Mouse (Mus musculus) left cerebral cortex, postnatal 4 days (tissue): Measurements from ENCODE around the gene Hexdc. TPM values are rescaled to one million over a fixed set of nuclear protein-coding genes. Genes with fewer than 3 reads are reported as not detected.

Source experiments
- DNase-seq: peaks from one replicate; pipeline ENCODE4 v3.0.0-alpha.2; 2022
- intact Hi-C: fragments of 180-260 bp; cut with DNase I; formaldehyde crosslinking; loops from one replicate; pipeline ENCODE4 v1.15.1; 2025
- total RNA-seq, 2 experiments: library from RNA; stranded (reverse); gene quantifications; 2 replicates each; pipeline ENCODE4 v1.2.3; 2021

Gene Hexdc
- 10 to 100 TPM; 54.9 to 57.3 TPM for total RNA-seq

DNA sequence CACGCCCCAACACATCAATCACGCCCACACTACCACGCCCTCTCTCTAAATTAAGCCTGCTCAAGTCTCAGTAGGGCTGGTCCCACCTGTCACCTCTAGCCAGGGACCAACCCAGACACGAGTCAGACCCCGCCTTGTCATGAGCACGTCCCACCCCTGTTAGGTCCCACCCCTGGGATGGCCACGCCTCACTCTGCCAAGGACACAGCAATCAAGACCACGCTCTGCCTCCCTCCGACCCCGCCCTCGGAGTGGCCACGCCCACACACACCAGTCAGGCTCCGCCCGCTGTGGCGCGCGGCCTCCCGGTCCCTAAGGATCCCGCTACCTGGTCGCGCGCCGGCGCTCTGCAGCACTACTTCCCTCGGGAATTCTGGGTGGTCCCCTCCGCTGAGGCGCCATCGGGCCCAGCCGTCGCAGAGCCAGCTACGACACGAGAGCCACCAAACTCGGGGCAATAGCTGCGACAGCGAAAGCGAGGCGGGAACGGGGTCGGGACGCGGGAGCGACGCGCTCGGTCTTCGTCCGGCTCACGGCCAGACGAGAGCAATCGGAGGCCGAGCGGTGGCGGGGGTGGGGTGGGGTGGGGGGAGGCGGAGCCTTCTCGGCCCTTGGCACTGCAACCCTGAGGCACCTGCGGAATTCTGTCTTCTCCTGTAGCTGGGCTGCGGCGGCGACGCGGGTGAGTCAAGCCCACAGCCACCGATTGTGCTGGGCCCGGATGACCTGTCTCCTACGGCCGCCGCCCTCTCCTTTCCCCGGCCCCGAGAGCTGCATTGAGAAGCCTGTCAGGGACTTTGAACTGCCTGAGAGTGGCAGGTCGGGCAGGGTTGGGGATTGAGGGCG, at the start of gene Hexdc, which contains the start of gene Ogfod3:
Gene Hexdc, plus strand, starts transcription at position 273 of the 846 bp plus-strand sequence.
Gene Ogfod3, minus strand, starts transcription at position 551 of the 846 bp plus-strand sequence.
- peak; percentile 96 for DNase-seq
- intact Hi-C loops, result no loop called here

GRCm38 (mm10) chr11:121156411-121156891, 47.8 kb upstream of the Hexdc start:
- peak; percentile 41 for DNase-seq
- intact Hi-C loops, result no loop called here

- intact Hi-C loops, result no loop called here
- no peak for DNase-seq
These were observed 44.3 kb upstream of the Hexdc start, which contains the start of gene Uts2r for GRCm38 (mm10) chr11:121159971-121160370. Uts2r (plus strand) TSS chr11:121160271.

DNA sequence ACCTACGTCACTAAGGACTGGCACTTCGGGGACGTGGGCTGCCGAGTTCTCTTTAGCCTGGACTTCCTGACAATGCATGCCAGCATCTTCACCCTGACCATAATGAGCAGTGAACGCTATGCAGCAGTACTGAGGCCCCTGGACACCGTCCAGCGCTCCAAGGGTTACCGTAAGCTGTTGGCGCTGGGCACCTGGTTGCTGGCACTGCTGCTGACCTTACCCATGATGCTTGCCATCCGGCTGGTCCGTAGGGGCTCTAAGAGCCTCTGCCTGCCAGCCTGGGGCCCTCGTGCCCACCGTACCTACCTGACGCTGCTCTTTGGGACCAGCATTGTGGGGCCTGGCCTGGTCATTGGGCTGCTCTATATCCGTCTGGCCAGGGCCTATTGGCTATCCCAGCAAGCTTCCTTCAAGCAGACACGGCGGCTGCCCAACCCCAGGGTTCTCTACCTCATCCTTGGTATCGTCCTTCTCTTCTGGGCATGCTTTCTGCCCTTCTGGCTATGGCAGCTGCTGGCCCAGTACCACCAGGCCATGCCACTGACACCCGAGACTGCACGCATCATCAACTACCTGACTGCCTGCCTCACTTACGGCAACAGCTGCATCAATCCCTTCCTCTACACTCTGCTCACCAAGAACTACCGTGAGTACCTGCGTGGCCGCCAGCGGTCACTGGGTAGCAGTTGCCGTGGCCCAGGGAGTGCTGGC, 43.4 kb upstream of the Hexdc start:
- peak; percentile 35 for DNase-seq
- intact Hi-C loops, result no loop called here

DNA sequence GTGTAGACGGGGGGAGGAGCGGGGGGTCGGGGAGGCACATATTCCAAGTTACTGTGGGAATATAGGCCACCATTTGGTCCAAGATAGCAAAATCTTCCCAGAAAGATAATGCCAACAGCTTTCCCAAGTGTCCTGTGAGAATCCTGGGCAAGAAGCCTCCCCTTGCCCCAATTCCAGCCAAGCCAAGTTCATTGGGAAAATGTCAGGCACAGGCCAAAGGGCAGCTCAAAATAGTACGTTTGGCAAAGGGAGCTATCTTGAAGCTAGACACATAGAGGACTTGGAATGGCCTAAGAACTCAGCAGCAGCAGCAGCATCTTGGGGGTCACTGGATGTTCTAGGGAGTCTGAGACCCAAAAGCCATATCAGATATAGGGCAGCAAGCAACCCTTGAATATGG, 40.5 kb upstream of the Hexdc start:
- DNase-seq, result no peak
- intact Hi-C loops, result no loop called here

GRCm38 (mm10) chr11:121173203-121173602, 31.0 kb upstream of the Hexdc start:
- intact Hi-C loops, result no loop called here
- DNase-seq, result no peak

- no peak for DNase-seq
- intact Hi-C loops, result no loop called here
These were observed 30.0 kb upstream of the Hexdc start for GRCm38 (mm10) chr11:121174234-121174633.

GRCm38 (mm10) chr11:121176285-121177270, 27.7 kb upstream of the Hexdc start:
- DNase-seq, result peak; percentile 61
- intact Hi-C loops, result no loop called here

DNA sequence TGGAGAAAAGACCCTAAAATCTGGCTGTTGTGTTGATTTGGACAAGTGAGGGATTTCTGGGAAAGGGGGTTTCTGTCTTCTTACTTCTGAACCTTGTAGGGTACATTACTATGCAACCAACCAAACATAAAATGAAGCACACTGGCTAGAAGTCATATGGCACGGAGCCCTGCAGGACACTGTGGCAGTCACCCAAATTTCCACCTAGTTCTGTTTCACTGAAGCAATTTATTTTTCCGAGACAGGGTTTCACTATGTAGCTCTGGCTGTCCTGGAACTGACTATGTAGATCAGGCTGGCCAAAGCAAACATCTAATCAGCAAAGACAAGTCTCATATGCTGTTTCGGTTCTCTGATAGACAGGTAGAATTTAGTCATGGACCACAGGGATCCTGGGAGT, 14.6 kb upstream of the Hexdc start:
- no peak for DNase-seq
- intact Hi-C loops, result no loop called here

DNA sequence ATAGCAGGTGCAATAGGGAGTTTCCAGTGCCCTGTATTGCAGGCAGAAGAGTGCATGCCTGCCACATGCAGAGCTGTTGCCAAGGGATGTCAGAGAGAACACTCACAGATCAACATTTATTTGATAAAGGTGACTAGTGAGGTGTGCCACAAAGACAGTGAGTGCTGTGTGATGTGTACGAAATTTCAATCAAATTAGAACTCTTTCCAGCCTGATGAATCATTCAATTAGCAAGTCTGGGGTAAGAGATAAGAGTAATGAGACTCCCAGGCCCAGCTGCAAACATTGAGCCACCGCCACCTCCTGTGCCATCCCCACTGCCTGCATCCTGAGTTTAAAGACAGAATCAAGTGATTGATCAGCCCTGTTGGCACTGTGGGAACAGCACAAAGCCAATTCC, 11.5 kb upstream of the Hexdc start:
- intact Hi-C loops, result no loop called here
- DNase-seq, result no peak

- DNase-seq, result no peak
- intact Hi-C loops, result no loop called here
These were observed 10.8 kb upstream of the Hexdc start for GRCm38 (mm10) chr11:121193415-121193814.

DNA sequence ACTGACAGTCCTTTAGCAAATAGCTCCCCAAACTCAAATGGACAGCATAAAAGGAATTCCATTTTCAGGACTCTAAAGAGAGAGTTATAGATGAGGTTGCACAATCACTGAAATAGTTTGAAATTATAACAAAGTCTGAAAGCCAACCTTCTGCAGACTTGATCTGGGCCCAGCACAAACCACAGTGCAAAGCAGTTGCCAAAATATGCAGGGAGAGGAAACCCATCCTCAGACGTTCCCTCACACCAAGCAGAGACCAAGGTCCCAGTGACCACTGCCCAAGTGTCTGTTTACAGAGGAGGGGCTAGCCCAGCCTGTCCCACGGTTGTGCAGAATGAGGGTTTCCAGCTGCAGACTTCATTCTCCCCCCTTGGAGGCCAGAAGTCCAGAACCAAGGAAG, 5.6 kb upstream of the Hexdc start:
- DNase-seq, result no peak
- intact Hi-C loops, result no loop called here

DNA sequence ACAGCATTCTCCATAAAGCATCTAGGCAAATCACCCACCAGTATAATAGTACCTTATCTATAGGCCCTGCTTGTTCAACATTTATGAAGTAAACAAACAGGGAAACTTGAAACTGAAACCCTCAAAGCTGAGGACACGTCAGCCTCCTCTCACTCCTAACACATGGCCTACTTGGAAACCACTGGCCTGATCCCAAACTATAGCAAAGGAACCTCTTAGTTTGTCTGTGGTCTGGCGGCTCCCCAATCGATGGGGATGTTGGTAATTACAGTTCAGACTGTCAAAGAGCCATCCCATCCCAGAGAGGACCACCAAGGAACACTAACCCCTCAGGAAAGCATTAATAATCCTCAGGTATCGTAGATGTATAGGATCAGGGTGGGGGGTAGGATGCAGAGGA, 4.4 kb upstream of the Hexdc start:
- no peak for DNase-seq
- intact Hi-C loops, result no loop called here

DNA sequence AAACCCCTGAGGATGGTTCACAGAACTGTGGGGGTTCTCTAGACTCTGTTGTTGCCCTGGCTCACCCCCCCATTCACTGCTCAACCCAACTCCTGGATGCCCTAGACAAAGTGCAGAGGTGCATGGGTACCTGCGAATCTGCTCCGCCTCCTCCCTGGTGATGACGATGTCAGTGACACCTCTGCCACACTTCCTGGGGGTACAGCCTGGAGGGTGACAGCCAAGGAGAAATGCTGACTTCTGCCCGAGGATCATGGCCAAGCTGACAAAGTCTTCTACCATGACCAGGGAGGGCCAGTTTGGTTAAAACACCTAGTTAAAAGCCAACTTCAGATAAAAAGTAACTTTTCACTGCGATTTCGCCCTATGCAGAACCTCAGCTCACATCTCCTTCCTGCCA, 3.5 kb upstream of the Hexdc start:
- DNase-seq, result no peak
- intact Hi-C loops, result no loop called here

DNA sequence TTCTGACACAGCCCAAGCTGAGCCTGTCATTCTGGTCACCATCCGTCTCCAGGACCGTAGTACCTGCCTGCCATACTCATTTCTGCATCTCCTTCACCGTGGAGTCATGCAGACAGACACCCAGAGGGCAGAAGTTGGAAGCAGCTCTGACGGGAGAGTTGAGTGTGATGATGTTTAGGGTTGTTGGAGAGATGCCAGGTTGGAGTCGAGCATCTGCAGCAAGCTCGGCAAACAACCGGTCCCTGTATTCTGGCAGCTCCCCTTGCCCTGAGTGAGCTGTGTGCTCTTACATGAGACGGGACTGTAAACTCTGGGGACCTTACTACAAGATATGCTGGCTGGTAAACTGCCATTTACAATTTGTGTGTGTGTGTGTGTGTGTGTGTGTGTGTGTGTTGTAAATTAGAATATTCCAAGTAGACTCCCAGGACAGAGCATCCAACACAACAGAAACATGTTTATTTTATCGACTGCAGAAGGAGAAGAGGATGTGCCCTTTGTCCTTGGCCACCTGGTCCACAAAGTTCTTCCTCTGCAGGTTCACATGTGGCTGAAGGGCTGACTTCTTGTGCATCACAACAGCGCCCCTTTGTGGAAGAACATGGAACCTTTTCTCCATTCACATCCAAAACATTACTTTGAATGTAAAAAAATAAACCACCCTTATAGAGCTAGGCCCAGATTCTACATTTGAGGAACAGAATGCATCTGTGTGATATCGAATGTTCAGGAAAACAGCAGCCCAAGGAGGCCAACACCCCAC, 2.6 kb upstream of the Hexdc start:
- peak; percentile 27 for DNase-seq
- intact Hi-C loops, result no loop called here

GRCm38 (mm10) chr11:121203859-121204160, 423 bp upstream of the Hexdc start:
- no peak for DNase-seq
- intact Hi-C loops, result no loop called here

DNA sequence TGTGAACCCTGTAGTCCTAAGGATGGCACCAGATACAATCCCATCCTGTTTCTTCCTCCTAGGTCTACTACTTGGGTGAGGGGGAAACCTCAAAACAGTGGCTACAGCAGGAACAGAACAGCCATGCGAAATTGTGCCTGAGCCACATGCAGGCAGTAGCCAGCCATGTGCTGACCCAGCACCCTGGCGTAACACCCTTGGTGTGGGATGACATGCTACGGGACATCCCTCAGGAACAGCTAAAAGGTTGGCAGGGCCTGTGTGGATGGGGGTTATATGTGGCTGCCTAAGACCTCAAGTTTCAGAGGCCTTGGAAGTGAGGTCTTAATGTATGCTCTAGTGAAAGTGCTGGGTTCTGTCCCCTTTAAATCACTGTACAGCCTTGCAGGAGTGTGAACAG, 12.6 kb downstream of the Hexdc start:
- DNase-seq, result no peak

DNA sequence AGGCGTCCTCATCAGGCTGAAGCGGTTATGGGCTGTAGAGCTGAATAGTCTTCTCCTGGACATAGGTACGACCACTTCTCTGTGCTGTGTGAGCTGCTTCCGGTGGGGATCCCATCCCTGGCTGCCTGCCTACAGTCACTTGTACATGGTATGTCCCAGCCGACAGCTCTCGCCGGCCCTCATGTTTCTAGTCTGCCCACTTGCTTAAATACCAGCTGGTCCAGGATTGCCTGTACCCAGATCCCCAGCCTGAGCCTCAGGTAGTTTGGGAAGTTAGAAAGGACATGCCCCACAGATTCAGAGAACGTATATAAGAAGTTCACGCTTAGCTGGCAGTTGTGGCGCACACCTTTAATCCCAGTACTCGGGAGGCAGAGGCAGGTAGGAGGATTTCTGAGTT, 15.5 kb downstream of the Hexdc start:
- DNase-seq, result no peak
- intact Hi-C loops, result no loop called here

More for the DNA sequence above, 12.6 kb downstream of the Hexdc start:
- intact Hi-C loops, result no loop called here

- intact Hi-C loops, result no loop called here
- DNase-seq, result no peak
These were observed 16.5 kb downstream of the Hexdc start for GRCm38 (mm10) chr11:121220771-121221170.
